Mouse (Mus musculus): ENCODE measurements around the gene Cyp2c40. TPM values are rescaled to one million over a fixed set of nuclear protein-coding genes. Genes with fewer than 3 reads are reported as not detected.
"Not testable (repeated sequence)": the region's sequence is repeated elsewhere in the genome, so short reads cannot be mapped to it uniquely, and the experiment has no call there.

Gene Cyp2c40
- total and polyA plus RNA-seq, 3 experiments = not detected

GRCm38 (mm10) chr19:39745357-39745756, 67.3 kb downstream of the Cyp2c40 start:
- Histone ChIP-seq H3K79me2 (ENCODE audit: control insufficient read depth, insufficient read depth, low read length, poor library complexity) (no peaks in the 10 kb centered on the region), H3K4me3 (ENCODE audit: control insufficient read depth in 1 of 2, insufficient read depth in 1 of 2, low read depth in 2 of 2, low read length in 2 of 2) (no peak overlapping the region), H3K9me3 (replicated peaks; ENCODE audit: insufficient read depth, low read length) (no peaks in the 10 kb centered on the region), H3K27me3 (ENCODE audit: control insufficient read depth in 1 of 2, insufficient read depth in 2 of 2, low read length in 2 of 2) (no peaks in the 10 kb centered on the region), H3K36me3 (ENCODE audit: control insufficient read depth in 1 of 2, insufficient read depth in 2 of 2, low read length in 2 of 2) (no peaks in the 10 kb centered on the region), H3K27ac (ENCODE audit: control insufficient read depth, low read depth, low read length) (no peak overlapping the region), H3K4me1 (ENCODE audit: control insufficient read depth in 1 of 2, insufficient read depth in 2 of 2, low read length in 2 of 2) (no peaks in the 10 kb centered on the region), H3K9ac (ENCODE audit: control insufficient read depth, low read depth, low read length, poor library complexity, severe bottlenecking) (no peak overlapping the region)
- DNase-seq (ENCODE audit: low read depth, low spot score) = no peak
- TF ChIP-seq MYC (IDR thresholded peaks at IDR 0.05; ENCODE audit: low read depth, low read length) (no peak), NELFE (IDR thresholded peaks at IDR 0.05; ENCODE audit: low read depth, low read length) (no peak), BHLHE40 (IDR thresholded peaks at IDR 0.05; ENCODE audit: borderline replicate concordance, low read depth, low read length) (no peak), UBTF (IDR thresholded peaks at IDR 0.05; ENCODE audit: borderline replicate concordance, insufficient read depth, low read depth, low read length) (no peak), KAT2A (conservative IDR thresholded peaks at IDR 0.05; ENCODE audit: low read depth, low read length) (no peak), MAFK (IDR thresholded peaks at IDR 0.05; ENCODE audit: borderline replicate concordance, low read depth, low read length) (no peak), MXI1 (IDR thresholded peaks at IDR 0.05; ENCODE audit: low read depth, low read length) (no peak), POLR2A (IDR thresholded peaks at IDR 0.05; ENCODE audit: control insufficient read depth in 1 of 2, insufficient read depth in 1 of 2, low read depth in 1 of 2, low read length in 2 of 2, poor library complexity in 1 of 2) (no peak), SIN3A (IDR thresholded peaks at IDR 0.05; ENCODE audit: low read length) (no peak), POLR2AphosphoS5 (IDR thresholded peaks at IDR 0.05; ENCODE audit: borderline replicate concordance, low read depth, low read length) (no peak), SMC3 (IDR thresholded peaks at IDR 0.05; ENCODE audit: low read depth, low read length) (no peak), CTCF (IDR thresholded peaks at IDR 0.05 in 2 of 3, conservative IDR thresholded peaks at IDR 0.05 in 1 of 3; ENCODE audit: control insufficient read depth in 1 of 3, insufficient read depth in 1 of 3, low read depth in 2 of 3, low read length in 3 of 3, poor library complexity in 1 of 3, severe bottlenecking in 1 of 3) (no peak), TCF12 (IDR thresholded peaks at IDR 0.05; ENCODE audit: low read depth, low read length) (no peak), E2F4 (IDR thresholded peaks at IDR 0.05; ENCODE audit: borderline replicate concordance, low read depth, low read length) (no peak), GABPA (IDR thresholded peaks at IDR 0.05; ENCODE audit: low read depth, low read length) (no peak), MAZ (IDR thresholded peaks at IDR 0.05; ENCODE audit: low read depth, low read length) (no peak), ZKSCAN1 (IDR thresholded peaks at IDR 0.05; ENCODE audit: low read depth, low read length) (no peak), CHD1 (IDR thresholded peaks at IDR 0.05; ENCODE audit: low read depth, low read length) (no peak)

GRCm38 (mm10) chr19:39744361-39744760, 68.3 kb downstream of the Cyp2c40 start:
- H3K4me3 ChIP-seq (ENCODE audit: control insufficient read depth in 1 of 2, insufficient read depth in 1 of 2, low read depth in 2 of 2, low read length in 2 of 2); H3K36me3 ChIP-seq (ENCODE audit: control insufficient read depth in 1 of 2, insufficient read depth in 2 of 2, low read length in 2 of 2); H3K79me2 ChIP-seq (ENCODE audit: control insufficient read depth, insufficient read depth, low read length, poor library complexity); H3K27ac ChIP-seq (ENCODE audit: control insufficient read depth, low read depth, low read length); H3K27me3 ChIP-seq (ENCODE audit: control insufficient read depth in 1 of 2, insufficient read depth in 2 of 2, low read length in 2 of 2); DNase-seq (ENCODE audit: low read depth, low spot score); H3K9me3 ChIP-seq (replicated peaks; ENCODE audit: insufficient read depth, low read length); H3K4me1 ChIP-seq (ENCODE audit: control insufficient read depth in 1 of 2, insufficient read depth in 2 of 2, low read length in 2 of 2); H3K9ac ChIP-seq (ENCODE audit: control insufficient read depth, low read depth, low read length, poor library complexity, severe bottlenecking): not testable (repeated sequence)

Data from MEL (cell line).